ENCODE assay signal across 25 mouse cellular contexts in genomic region chr7:39978121-39978520, GRCm38 (mm10).
"Had no signal": no experiment of that assay in that cellular context is flagged by ENCODE, and none has a peak within 500 bp of the region (broad histone marks: within the 10 kb centered on the region; RNA-seq: fewer than 3 reads in every experiment).

No protein-coding gene starts in this region.

- ATAC-seq: hindbrain, postnatal 0 days; intestine, embryonic 16.5 days; liver, embryonic 12.5 days had no signal

- H3K36me3 ChIP-seq: heart, embryonic 13.5 days; heart, embryonic 15.5 days; hindbrain, embryonic 13.5 days; hindbrain, embryonic 15.5 days; kidney, embryonic 15.5 days; limb, embryonic 13.5 days; limb, embryonic 15.5 days; liver, embryonic 12.5 days had no signal

- H3K4me1 ChIP-seq: heart, embryonic 13.5 days; heart, embryonic 15.5 days; hindbrain, embryonic 13.5 days; hindbrain, embryonic 15.5 days; kidney, embryonic 15.5 days; limb, embryonic 13.5 days; limb, embryonic 15.5 days; liver, embryonic 12.5 days had no signal

- H3K9me3 ChIP-seq: heart, embryonic 13.5 days; heart, embryonic 15.5 days; hindbrain, embryonic 13.5 days; hindbrain, embryonic 15.5 days; kidney, embryonic 15.5 days; limb, embryonic 13.5 days; limb, embryonic 15.5 days; liver, embryonic 12.5 days had no signal

- H3K4me2 ChIP-seq: heart, embryonic 11.5 days; heart, embryonic 13.5 days; heart, embryonic 15.5 days; hindbrain, embryonic 13.5 days; hindbrain, embryonic 15.5 days; kidney, embryonic 15.5 days; limb, embryonic 13.5 days; limb, embryonic 15.5 days; liver, embryonic 12.5 days had no signal

- H3K27me3 ChIP-seq: heart, embryonic 13.5 days; heart, embryonic 15.5 days; hindbrain, embryonic 13.5 days; hindbrain, embryonic 15.5 days; kidney, embryonic 15.5 days; limb, embryonic 13.5 days; limb, embryonic 15.5 days; liver, embryonic 12.5 days had no signal

- H3K9ac ChIP-seq: heart, embryonic 13.5 days; heart, embryonic 15.5 days; hindbrain, embryonic 13.5 days; hindbrain, embryonic 15.5 days; kidney, embryonic 15.5 days; limb, embryonic 13.5 days; limb, embryonic 15.5 days; liver, embryonic 12.5 days; liver, embryonic 14.5 days had no signal

- H3K4me3 ChIP-seq: heart, embryonic 13.5 days; heart, embryonic 15.5 days; hindbrain, embryonic 13.5 days; hindbrain, embryonic 15.5 days; kidney, embryonic 15.5 days; limb, embryonic 13.5 days; limb, embryonic 15.5 days; liver, embryonic 12.5 days had no signal

- DNase-seq: gastrocnemius, postnatal 25 days; heart, adult 18-20 months; heart, postnatal 14 days; heart, postnatal 36 days; kidney, adult 11 months; kidney, adult 2 months; kidney, adult 9 months; kidney, postnatal 14 days; kidney, postnatal 36 days; layer of hippocampus, adult 9-11 months; layer of hippocampus, postnatal 36 days; left cerebral cortex, postnatal 4 days had no signal

- H3K27ac ChIP-seq: heart, embryonic 13.5 days; heart, embryonic 15.5 days; hindbrain, embryonic 13.5 days; hindbrain, embryonic 15.5 days; hindbrain, postnatal 0 days; kidney, embryonic 15.5 days; kidney, postnatal 0 days; limb, embryonic 13.5 days; limb, embryonic 15.5 days; liver, embryonic 12.5 days; liver, embryonic 14.5 days had no signal
